Mouse (Mus musculus) ES-E14 (cell line): ENCODE results near the gene Fam205c.

Experiments used
- HCFC1 ChIP-seq: IDR thresholded peaks from 2 replicates; pipeline ENCODE4 v1.6.1; 2012; ENCODE audit warnings: low read length, inconsistent platforms, borderline replicate concordance; ENCODE audit not compliant: insufficient read depth
- MAFK ChIP-seq: IDR thresholded peaks from 2 replicates; pipeline ENCODE4 v1.6.1; 2014; ENCODE audit warnings: mild to moderate bottlenecking, low read depth, low read length, inconsistent platforms; ENCODE audit not compliant: insufficient read depth
- ZC3H11A ChIP-seq: IDR thresholded peaks from 2 replicates; pipeline ENCODE4 v1.6.1; 2012; ENCODE audit warnings: low read depth, mild to moderate bottlenecking, inconsistent platforms, low read length, borderline replicate concordance

- no peak for TF ChIP-seq ZC3H11A
- no peak for TF ChIP-seq MAFK
- TF ChIP-seq HCFC1: no peak
Measured at GRCm38 (mm10) chr4:42922461-42922860, 48.4 kb upstream of the Fam205c start.
